19 mouse cellular contexts compared by ENCODE assay signal in genomic region chr5:103464771-103465170, GRCm38 (mm10). TPM values are rescaled to one million over a fixed set of nuclear protein-coding genes. Genes with fewer than 3 reads are reported as not detected.
A peak's percentile ranks its signal among the peaks of the same experiment; 100 is the strongest.
DNase-seq lines count a peak whose midpoint lies in the region; ATAC-seq and TF ChIP-seq lines count a peak whose summit lies in the region.
"Had no signal": no experiment of that assay in that cellular context is flagged by ENCODE, and none has a peak within 500 bp of the region (broad histone marks: within the 10 kb centered on the region; RNA-seq: fewer than 3 reads in every experiment).

No protein-coding gene starts in this region.

- H3K27me3 ChIP-seq in kidney, adult 2 months (replicated peaks; ENCODE audit: control insufficient read depth, insufficient read depth, low read length), result no peaks in the 10 kb centered on the region
- H3K27me3 ChIP-seq in stomach, embryonic 16.5 days (ENCODE audit: control insufficient read depth, insufficient read depth, low read length), result no peaks in the 10 kb centered on the region
- H3K27me3 ChIP-seq in stomach, postnatal 0 days (ENCODE audit: control insufficient read depth, insufficient read depth, low read length), result no peaks in the 10 kb centered on the region
- H3K27me3 ChIP-seq: embryonic facial prominence, embryonic 12.5 days; forebrain, embryonic 12.5 days; heart, embryonic 12.5 days; hindbrain, embryonic 15.5 days had no signal

- no peaks in the 10 kb centered on the region for H3K36me3 ChIP-seq in kidney, adult 2 months (ENCODE audit: control insufficient read depth, insufficient read depth, low read length)
- H3K36me3 ChIP-seq in stomach, embryonic 16.5 days (ENCODE audit: control insufficient read depth, insufficient read depth, low read length), result no peaks in the 10 kb centered on the region
- no peaks in the 10 kb centered on the region for H3K36me3 ChIP-seq in stomach, postnatal 0 days (ENCODE audit: control insufficient read depth, insufficient read depth, low read length)
- H3K36me3 ChIP-seq: embryonic facial prominence, embryonic 12.5 days; heart, embryonic 12.5 days; hindbrain, embryonic 15.5 days had no signal

- TF ChIP-seq CTCF in kidney, adult 2 months (conservative IDR thresholded peaks at IDR 0.05; ENCODE audit: insufficient read depth, insufficient read length, low read depth, low read length), result no peak
- no peak for TF ChIP-seq CTCF in stomach, postnatal 0 days (IDR thresholded peaks at IDR 0.05; ENCODE audit: low read depth)

- H3K4me2 ChIP-seq in stomach, embryonic 16.5 days (ENCODE audit: low read depth, low read length), result no peak overlapping the region
- no peak overlapping the region for H3K4me2 ChIP-seq in stomach, postnatal 0 days (replicated peaks; ENCODE audit: low read depth)
- H3K4me2 ChIP-seq: embryonic facial prominence, embryonic 12.5 days; forebrain, embryonic 12.5 days; heart, embryonic 12.5 days; hindbrain, embryonic 15.5 days had no signal

- H3K27ac ChIP-seq in kidney, adult 2 months (ENCODE audit: insufficient read depth, low read depth, low read length), result peak overlapping the region; percentile 78
- peak overlapping the region; percentile 12; the same call in 1 of the 2 replicates for H3K27ac ChIP-seq in stomach, embryonic 16.5 days (ENCODE audit: low read length)
- H3K27ac ChIP-seq in stomach, postnatal 0 days (replicated peaks), result no peak overlapping the region
- H3K27ac ChIP-seq: embryonic facial prominence, embryonic 12.5 days; forebrain, embryonic 12.5 days; heart, adult 2 months; hindbrain, embryonic 10.5 days; hindbrain, embryonic 15.5 days had no signal

- WGBS in kidney, adult 2 months, result 37% methylated on average over 10 of the region's 10 CpGs
- WGBS in stomach, embryonic 16.5 days, result 60% methylated on average over 10 of the region's 10 CpGs
- WGBS in stomach, postnatal 0 days, result 60% methylated on average over 10 of the region's 10 CpGs

- intact Hi-C loops in left cerebral cortex, postnatal 4 days (cut with DNase I), result no loop called here

- ATAC-seq in stomach, embryonic 16.5 days (ENCODE audit: insufficient read depth, low FRiP score), result 0 out of 2 replicates have a peak, but pooled peaks have one; percentile 47
- ATAC-seq in stomach, postnatal 0 days (ENCODE audit: low FRiP score, low TSS enrichment), result no peak
- ATAC-seq: forebrain, embryonic 16.5 days had no signal

- no peak for TF ChIP-seq POLR2A in kidney, adult 2 months (IDR thresholded peaks at IDR 0.05; ENCODE audit: low read depth, low read length)

- H3K9me3 ChIP-seq in stomach, embryonic 16.5 days (replicated peaks; ENCODE audit: control insufficient read depth, low read length), result no peaks in the 10 kb centered on the region
- no peaks in the 10 kb centered on the region for H3K9me3 ChIP-seq in stomach, postnatal 0 days (ENCODE audit: control insufficient read depth, low read length)
- H3K9me3 ChIP-seq: embryonic facial prominence, embryonic 12.5 days; forebrain, embryonic 12.5 days; heart, embryonic 12.5 days; hindbrain, embryonic 10.5 days; hindbrain, embryonic 15.5 days had no signal

- peak; percentile 60 for DNase-seq in kidney, adult 2 months
- DNase-seq in kidney, postnatal 10 days, result no peak
- no peak for DNase-seq in stomach, postnatal 0 days (ENCODE audit: low spot score)
- peak; percentile 33 for DNase-seq in kidney, postnatal 14 days
- DNase-seq in left cerebral cortex, postnatal 4 days, result no peak
- no peak for DNase-seq in cerebellum, postnatal 4 days (ENCODE audit: low spot score in 2 of 2)
- DNase-seq: adrenal gland, adult 8-10 months; cerebellum, adult 11 months; cerebellum, adult 8-10 months; cerebellum, postnatal 14 days; gastrocnemius, postnatal 10 days; heart, adult 2 months had no signal

- no peak overlapping the region for H3K9ac ChIP-seq in stomach, embryonic 16.5 days (ENCODE audit: low read length)
- no peak overlapping the region for H3K9ac ChIP-seq in stomach, postnatal 0 days (ENCODE audit: low read length)
- H3K9ac ChIP-seq: embryonic facial prominence, embryonic 12.5 days; forebrain, embryonic 12.5 days; heart, embryonic 12.5 days; hindbrain, embryonic 15.5 days had no signal

- no peak overlapping the region for H3K4me3 ChIP-seq in kidney, adult 2 months (ENCODE audit: insufficient read depth, low read depth, low read length)
- H3K4me3 ChIP-seq in stomach, embryonic 16.5 days (replicated peaks; ENCODE audit: low read length), result no peak overlapping the region
- no peak overlapping the region for H3K4me3 ChIP-seq in stomach, postnatal 0 days (ENCODE audit: low read depth, low read length)
- H3K4me3 ChIP-seq: embryonic facial prominence, embryonic 12.5 days; forebrain, embryonic 12.5 days; heart, adult 2 months; heart, embryonic 12.5 days; hindbrain, embryonic 10.5 days; hindbrain, embryonic 15.5 days had no signal

- H3K4me1 ChIP-seq in kidney, adult 2 months (ENCODE audit: control insufficient read depth, insufficient read depth, low read length), result peaks cover 23% of the 10 kb centered on the region
- no peaks in the 10 kb centered on the region for H3K4me1 ChIP-seq in stomach, embryonic 16.5 days (ENCODE audit: control insufficient read depth, insufficient read depth, low read length)
- H3K4me1 ChIP-seq in stomach, postnatal 0 days (replicated peaks; ENCODE audit: control insufficient read depth, insufficient read depth), result no peaks in the 10 kb centered on the region
- H3K4me1 ChIP-seq: embryonic facial prominence, embryonic 12.5 days; hindbrain, embryonic 10.5 days; hindbrain, embryonic 15.5 days had no signal

- TF ChIP-seq EP300 in stomach, postnatal 0 days (optimal IDR thresholded peaks at IDR 0.05), result no peak

RNA-seq across cellular contexts. Expression of gene Ptpn13, which starts 39.8 kb away (rescaled TPM):
- 23.7 and 28.0 TPM in 2 replicates for polyA plus RNA-seq in kidney, adult 2 months (2012; rRNA removed)
- polyA plus RNA-seq in stomach, embryonic 16.5 days (2015; fragmentation: Nextera tagmentation; extraction: Ambion mirVana), result 16.8 and 18.8 TPM in 2 replicates
- 7.6 and 7.8 TPM in 2 replicates for polyA plus RNA-seq in stomach, postnatal 0 days (2015; fragmentation: Nextera tagmentation; extraction: Ambion mirVana)
- 1 to 10 TPM; 8.8 to 8.9 TPM for total RNA-seq in left cerebral cortex, postnatal 4 days (2021)

Comparison
In these comparisons a context has a peak if more than half of its experiments do, and no peak if none do; other contexts are left out.
1. DNase-seq: peak in kidney, adult 2 months (single experiment) and kidney, postnatal 14 days (single experiment); none in kidney, postnatal 10 days (single experiment), stomach, postnatal 0 days (single experiment), left cerebral cortex, postnatal 4 days (single experiment) and cerebellum, postnatal 4 days (0 of 2).